Mouse (Mus musculus) neural tube, embryonic 15.5 days (tissue): ENCODE measurements around the gene Fbrsl1. TPM values are rescaled to one million over a fixed set of nuclear protein-coding genes. Genes with fewer than 3 reads are reported as not detected.
A peak's percentile ranks its signal among the peaks of the same experiment; 100 is the strongest.

ENCODE experiments used
- ATAC-seq: fragments of 200-750 bp; cut with Nextera tagmentation; 2 replicates; pipeline ENCODE4 v1.8.0; 2017; ENCODE audit warnings: mild to moderate bottlenecking, moderate TSS enrichment, moderate library complexity; ENCODE audit not compliant: low FRiP score
- H3K27ac ChIP-seq: fragments of 300-500 bp; sonication (generic); replicated peaks from 2 replicates; pipeline ENCODE4 v1.5.1; 2015; ENCODE audit warnings: mild to moderate bottlenecking, inconsistent platforms
- H3K27me3 ChIP-seq: fragments of 300-500 bp; sonication (generic); replicated peaks from 2 replicates; pipeline ENCODE4 v1.6.1; 2015; ENCODE audit warnings: inconsistent platforms
- H3K36me3 ChIP-seq: fragments of 300-500 bp; sonication (generic); 2 replicates; pipeline ENCODE4 v1.6.1; 2015; ENCODE audit warnings: inconsistent platforms
- H3K4me1 ChIP-seq: fragments of 300-500 bp; sonication (generic); 2 replicates; pipeline ENCODE4 v1.6.1; 2015; ENCODE audit warnings: inconsistent platforms
- H3K4me2 ChIP-seq: fragments of 300-500 bp; sonication (generic); 2 replicates; pipeline ENCODE4 v1.6.1; 2015; ENCODE audit warnings: inconsistent platforms, mild to moderate bottlenecking, moderate library complexity
- H3K4me3 ChIP-seq: fragments of 300-500 bp; sonication (generic); replicated peaks from 2 replicates; pipeline ENCODE4 v1.5.1; 2015; ENCODE audit warnings: mild to moderate bottlenecking, inconsistent platforms
- H3K9ac ChIP-seq: fragments of 300-500 bp; sonication (generic); replicated peaks from 2 replicates; pipeline ENCODE4 v1.6.1; 2015; ENCODE audit warnings: mild to moderate bottlenecking, inconsistent platforms
- H3K9me3 ChIP-seq: fragments of 300-500 bp; sonication (generic); replicated peaks from 2 replicates; pipeline ENCODE4 v1.6.1; 2016; ENCODE audit warnings: inconsistent platforms
- WGBS: fragments of 180-500 bp; shearing (Covaris S2); methylation state at CpG from one replicate; pipeline ENCODE4 v1.1.7; 2015; ENCODE audit warnings: mixed read lengths; 5-methylcytosine and 5-hydroxymethylcytosine counted together
- polyA plus RNA-seq: library from polyadenylated mRNA; unstranded; fragments of >200 nt; fragmentation: Nextera tagmentation; extraction: Ambion mirVana; gene quantifications from 2 replicates; pipeline ENCODE4 v1.2.1, GENCODE M21; 2015

The Fbrsl1 gene
- polyA plus RNA-seq, 1 experiment from 2014 or later: 19.7 TPM

- Histone ChIP-seq H3K4me3 (no peak overlapping the region), H3K9ac (no peak overlapping the region), H3K36me3 (no peaks in the 10 kb centered on the region; the same call in 1 of the 2 replicates), H3K4me2 (no peak overlapping the region), H3K27ac (0 out of 2 replicates have a peak overlapping the region, but pooled peaks have one; percentile 1), H3K9me3 (no peaks in the 10 kb centered on the region), H3K27me3 (no peaks in the 10 kb centered on the region), H3K4me1 (peaks cover 33% of the 10 kb centered on the region)
- WGBS: 17% methylated on average over 2 of the region's 2 CpGs
- ATAC-seq: peak; percentile 51
Observed at GRCm38 (mm10) chr5:110408967-110409366, 39.3 kb downstream of the Fbrsl1 start.

GRCm38 (mm10) chr5:110406065-110406714 is 42.1 kb downstream of the Fbrsl1 start:
- 38% methylated on average over 8 of the region's 8 CpGs for WGBS
- no peaks in the 10 kb centered on the region for H3K27me3 ChIP-seq
- no peak overlapping the region for H3K4me3 ChIP-seq
- H3K36me3 ChIP-seq: no peaks in the 10 kb centered on the region; the same call in 1 of the 2 replicates
- no peaks in the 10 kb centered on the region for H3K9me3 ChIP-seq
- H3K4me1 ChIP-seq: peaks cover 33% of the 10 kb centered on the region
- no peak for ATAC-seq
- no peak overlapping the region for H3K4me2 ChIP-seq
- no peak overlapping the region for H3K9ac ChIP-seq
- 0 out of 2 replicates have a peak overlapping the region, but pooled peaks have one; percentile 19 for H3K27ac ChIP-seq

GRCm38 (mm10) chr5:110403931-110404330 is 44.4 kb downstream of the Fbrsl1 start:
- Histone ChIP-seq H3K4me3 (no peak overlapping the region), H3K27ac (no peak overlapping the region), H3K27me3 (no peaks in the 10 kb centered on the region), H3K36me3 (no peaks in the 10 kb centered on the region), H3K4me1 (peaks cover 30% of the 10 kb centered on the region), H3K9ac (no peak overlapping the region), H3K4me2 (no peak overlapping the region), H3K9me3 (no peaks in the 10 kb centered on the region)
- ATAC-seq: no peak
- WGBS: 41% methylated on average over 3 of the region's 3 CpGs

GRCm38 (mm10) chr5:110402557-110402956 is 45.7 kb downstream of the Fbrsl1 start:
- Histone ChIP-seq H3K9ac (no peak overlapping the region), H3K9me3 (no peaks in the 10 kb centered on the region), H3K36me3 (no peaks in the 10 kb centered on the region), H3K4me1 (peaks cover 24% of the 10 kb centered on the region), H3K4me3 (no peak overlapping the region), H3K4me2 (no peak overlapping the region), H3K27me3 (no peaks in the 10 kb centered on the region), H3K27ac (no peak overlapping the region)
- no peak for ATAC-seq
- 95% methylated on average over 2 of the region's 2 CpGs for WGBS

- Histone ChIP-seq H3K9me3 (no peaks in the 10 kb centered on the region), H3K4me2 (no peak overlapping the region), H3K4me3 (no peak overlapping the region), H3K9ac (no peak overlapping the region), H3K36me3 (0 out of 2 replicates have a peak, but pooled peaks cover under 1% of the 10 kb centered on the region), H3K27ac (no peak overlapping the region), H3K4me1 (peaks cover 12% of the 10 kb centered on the region), H3K27me3 (no peaks in the 10 kb centered on the region)
- 68% methylated on average over 8 of the region's 8 CpGs for WGBS
- no peak for ATAC-seq
Observed at GRCm38 (mm10) chr5:110401101-110401500, 47.2 kb downstream of the Fbrsl1 start.

GRCm38 (mm10) chr5:110395006-110395661 is 53.2 kb downstream of the Fbrsl1 start:
- H3K9ac ChIP-seq: no peak overlapping the region
- ATAC-seq: no peak
- H3K4me2 ChIP-seq: no peak overlapping the region
- WGBS: 85% methylated on average over 5 of the region's 5 CpGs
- no peaks in the 10 kb centered on the region for H3K9me3 ChIP-seq
- 0 out of 2 replicates have a peak, but pooled peaks cover 2% of the 10 kb centered on the region for H3K36me3 ChIP-seq
- H3K27me3 ChIP-seq: no peaks in the 10 kb centered on the region
- no peak overlapping the region for H3K4me3 ChIP-seq
- no peak overlapping the region for H3K27ac ChIP-seq
- no peaks in the 10 kb centered on the region for H3K4me1 ChIP-seq

GRCm38 (mm10) chr5:110392727-110393126 is 55.6 kb downstream of the Fbrsl1 start:
- Histone ChIP-seq H3K4me2 (no peak overlapping the region), H3K4me1 (peaks cover under 1% of the 10 kb centered on the region), H3K27me3 (peaks cover under 1% of the 10 kb centered on the region; the same call in 1 of the 2 replicates), H3K27ac (no peak overlapping the region), H3K9ac (no peak overlapping the region), H3K36me3 (0 out of 2 replicates have a peak, but pooled peaks cover 2% of the 10 kb centered on the region), H3K9me3 (no peaks in the 10 kb centered on the region), H3K4me3 (no peak overlapping the region)
- WGBS: 44% methylated on average over 5 of the region's 5 CpGs
- no peak for ATAC-seq

- 88% methylated on average over 4 of the region's 4 CpGs for WGBS
Observed at GRCm38 (mm10) chr5:110390631-110391030, 57.7 kb downstream of the Fbrsl1 start.

GRCm38 (mm10) chr5:110387332-110387731 is 61.0 kb downstream of the Fbrsl1 start:
- Histone ChIP-seq H3K9me3 (no peaks in the 10 kb centered on the region), H3K27ac (no peak overlapping the region), H3K4me3 (peak overlapping the region; percentile 72), H3K36me3 (no peaks in the 10 kb centered on the region), H3K9ac (peak overlapping the region; percentile 67), H3K4me2 (peak overlapping the region; percentile 68), H3K27me3 (peaks cover 4% of the 10 kb centered on the region; the same call in 1 of the 2 replicates), H3K4me1 (peaks cover 38% of the 10 kb centered on the region)
- WGBS: 20% methylated on average over 8 of the region's 8 CpGs
- peak; percentile 5; the same call in 1 of the 2 replicates for ATAC-seq

More at GRCm38 (mm10) chr5:110390631-110391030, 57.7 kb downstream of the Fbrsl1 start:
- Histone ChIP-seq H3K4me3 (no peak overlapping the region), H3K27ac (no peak overlapping the region), H3K27me3 (peaks cover 4% of the 10 kb centered on the region; the same call in 1 of the 2 replicates), H3K4me1 (peaks cover 20% of the 10 kb centered on the region), H3K9ac (no peak overlapping the region), H3K36me3 (no peaks in the 10 kb centered on the region), H3K4me2 (no peak overlapping the region), H3K9me3 (no peaks in the 10 kb centered on the region)
- no peak for ATAC-seq

- peak; percentile 84 for ATAC-seq
Observed at GRCm38 (mm10) chr5:110386371-110387330, 61.7 kb downstream of the Fbrsl1 start.

GRCm38 (mm10) chr5:110385263-110385662 is 63.0 kb downstream of the Fbrsl1 start:
- Histone ChIP-seq H3K27me3 (peaks cover 4% of the 10 kb centered on the region; the same call in 1 of the 2 replicates), H3K4me1 (peaks cover 38% of the 10 kb centered on the region), H3K9ac (0 out of 2 replicates have a peak overlapping the region, but pooled peaks have one; percentile 20), H3K4me3 (peak overlapping the region; percentile 72), H3K9me3 (no peaks in the 10 kb centered on the region), H3K4me2 (peak overlapping the region; percentile 68), H3K36me3 (no peaks in the 10 kb centered on the region), H3K27ac (no peak overlapping the region)
- ATAC-seq: no peak
- 53% methylated on average over 4 of the region's 4 CpGs for WGBS

More at GRCm38 (mm10) chr5:110386371-110387330, 61.7 kb downstream of the Fbrsl1 start:
- H3K4me3 ChIP-seq: peak overlapping the region; percentile 72
- peak overlapping the region; percentile 67 for H3K9ac ChIP-seq
- H3K4me1 ChIP-seq: peaks cover 38% of the 10 kb centered on the region
- H3K36me3 ChIP-seq: no peaks in the 10 kb centered on the region
- WGBS: under 1% methylated on average over 88 of the region's 90 CpGs
- H3K9me3 ChIP-seq: no peaks in the 10 kb centered on the region
- peaks cover 4% of the 10 kb centered on the region; the same call in 1 of the 2 replicates for H3K27me3 ChIP-seq
- peak overlapping the region; percentile 52 for H3K27ac ChIP-seq
- peak overlapping the region; percentile 68 for H3K4me2 ChIP-seq
